Mouse (Mus musculus): ENCODE measurements around the gene Gja5.

Gene Gja5

GRCm38 (mm10) chr3:96937606-96938005 lies 33.1 kb downstream of the Gja5 start:
- peak; percentile 79 for DNase-seq

DNA sequence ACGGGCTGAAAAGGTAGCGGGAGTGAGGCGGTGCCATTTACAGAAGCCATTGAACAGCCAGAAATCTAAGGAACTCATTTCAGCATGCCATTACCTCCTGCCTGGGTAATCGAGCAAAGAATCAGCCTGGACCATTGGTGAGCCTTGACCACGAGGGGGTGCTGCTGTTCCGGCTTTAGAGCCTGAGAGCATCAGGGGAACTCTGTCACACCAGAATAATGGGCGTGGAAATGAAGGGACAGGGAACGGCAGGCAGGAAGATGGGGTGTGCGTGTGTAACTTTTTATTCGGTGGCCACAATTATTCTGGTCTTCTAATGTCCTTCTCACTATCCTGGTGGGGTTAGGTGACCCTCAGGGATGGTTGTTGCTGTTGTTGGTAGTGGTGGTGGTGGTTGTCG lies 34.2 kb downstream of the Gja5 start:
- DNase-seq, result peak; percentile 97

- DNase-seq, result peak; percentile 37
Measured at GRCm38 (mm10) chr3:96942706-96943105, 38.2 kb downstream of the Gja5 start.

DNA sequence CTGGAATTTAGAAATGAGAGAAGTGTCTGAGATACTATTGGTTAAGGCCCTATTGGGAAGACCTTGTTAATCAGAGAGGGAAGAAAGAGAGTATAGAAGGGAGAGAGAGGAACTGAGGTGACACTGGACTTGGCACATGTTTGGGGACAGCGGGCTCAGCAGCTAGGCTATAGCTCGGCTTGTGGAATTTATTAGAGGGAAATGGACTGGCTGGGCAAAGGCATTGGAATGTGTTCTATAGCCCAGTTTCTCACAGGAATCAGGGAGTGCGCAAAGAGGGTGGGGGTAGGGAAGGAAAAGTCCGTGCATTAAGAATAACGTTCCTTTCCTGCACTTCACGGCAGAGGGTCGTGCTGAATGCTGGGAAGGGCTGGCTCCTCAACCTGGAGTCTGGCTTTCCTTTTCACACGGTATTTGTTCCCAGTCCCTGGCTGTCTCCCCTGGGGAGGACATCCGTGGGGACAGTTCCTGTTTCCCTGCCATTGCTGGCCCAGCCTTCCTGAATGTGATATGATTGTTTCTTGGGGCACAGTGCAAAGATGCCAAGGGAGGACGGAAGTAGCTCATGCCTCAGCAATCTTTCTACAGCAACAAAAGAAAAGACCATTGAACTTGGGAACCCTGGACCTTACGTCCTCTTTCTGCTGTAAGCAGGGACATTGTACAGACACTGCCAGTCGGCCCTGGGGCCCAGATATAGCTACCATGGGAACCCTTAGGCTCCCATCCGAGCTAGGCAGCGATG lies 49.2 kb downstream of the Gja5 start:
- DNase-seq, result peak; percentile 96

GRCm38 (mm10) chr3:96960597-96960996 lies 56.1 kb downstream of the Gja5 start:
- peak; percentile 89 for DNase-seq

- peak; percentile 79 for DNase-seq
Measured at GRCm38 (mm10) chr3:96963088-96964034, 58.9 kb downstream of the Gja5 start.

- peak; percentile 84 for DNase-seq
Measured at GRCm38 (mm10) chr3:96970986-96971385, 66.5 kb downstream of the Gja5 start.

DNA sequence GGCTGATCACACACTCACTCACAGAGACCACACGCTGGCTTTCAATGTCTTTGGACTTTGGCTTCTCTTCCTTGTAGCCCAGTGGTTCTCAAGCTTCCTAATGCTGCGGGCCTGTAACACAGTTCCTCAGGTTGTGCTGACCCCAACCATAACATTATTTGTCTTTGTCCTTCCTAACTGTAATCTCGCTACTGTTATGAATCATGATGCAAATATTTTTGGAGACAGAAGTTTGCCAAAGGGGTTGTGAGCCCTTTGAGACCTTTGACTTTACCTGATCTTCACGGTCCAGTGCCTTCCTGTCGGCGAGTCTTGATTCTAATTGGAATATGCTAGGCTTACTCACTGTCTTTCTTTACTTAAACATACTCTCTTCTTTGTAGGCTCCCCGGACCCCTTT lies 70.0 kb downstream of the Gja5 start:
- no peak for DNase-seq

- no peak for DNase-seq
Measured at GRCm38 (mm10) chr3:96975628-96976027, 71.1 kb downstream of the Gja5 start.

DNA sequence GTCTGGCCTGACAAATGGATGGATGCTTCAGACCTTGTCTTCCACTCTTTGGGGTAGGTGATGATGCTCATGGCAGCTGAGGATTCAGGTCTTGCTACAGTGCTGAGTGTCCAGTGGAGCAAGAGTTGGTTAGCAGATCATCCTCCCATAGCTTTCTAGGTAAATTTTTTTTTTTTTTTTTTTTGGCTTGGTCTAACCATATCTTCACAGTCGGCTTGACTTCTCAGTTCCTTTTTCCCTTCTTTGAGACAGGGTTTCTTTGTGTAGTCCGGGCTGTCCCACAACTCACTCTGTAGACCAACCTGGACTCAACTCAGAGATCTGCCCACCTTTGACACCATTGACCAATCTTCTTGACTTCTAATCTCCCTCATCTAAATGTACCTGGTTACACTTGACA lies 73.0 kb downstream of the Gja5 start:
- no peak for DNase-seq

DNA sequence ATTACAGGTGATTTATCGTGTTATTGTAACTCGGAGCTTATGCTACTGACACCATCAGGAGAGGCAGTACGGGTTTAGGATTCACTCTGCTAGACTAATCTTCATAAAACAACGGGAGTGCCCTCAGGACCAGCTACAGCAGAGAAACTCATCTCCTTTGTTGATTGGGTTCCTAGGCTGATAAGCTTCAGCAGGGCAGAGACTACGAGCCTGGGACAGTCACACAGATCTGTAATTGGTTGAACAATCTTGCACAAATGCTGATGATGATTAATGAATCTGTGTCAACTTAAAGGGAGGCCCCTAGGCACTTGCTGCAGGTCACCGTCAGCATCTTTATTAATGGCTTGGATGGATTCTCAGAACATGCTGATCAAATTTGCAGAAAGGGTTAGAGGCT lies 74.0 kb downstream of the Gja5 start:
- no peak for DNase-seq

DNA sequence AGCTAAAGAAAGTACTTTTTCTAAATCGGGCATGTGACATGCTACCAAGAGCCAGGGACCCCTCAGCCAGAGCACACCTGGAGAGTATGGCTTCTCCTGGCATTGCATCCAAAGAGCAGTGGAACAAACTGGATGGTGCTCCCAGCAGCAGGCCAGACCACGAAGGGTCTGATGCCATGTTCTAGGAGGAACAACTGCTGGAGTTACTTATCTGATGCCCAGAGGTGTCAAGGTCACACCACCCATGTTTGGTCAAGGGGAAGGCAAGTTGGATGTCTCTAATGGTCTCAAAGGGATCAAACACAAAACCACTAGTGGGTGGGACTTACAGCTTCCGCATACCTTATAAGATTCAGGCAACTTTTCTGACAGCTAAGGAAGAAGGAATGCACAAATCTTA lies 74.5 kb downstream of the Gja5 start:
- DNase-seq, result no peak

GRCm38 (mm10) chr3:96981833-96982232 lies 77.3 kb downstream of the Gja5 start:
- DNase-seq, result no peak

DNA sequence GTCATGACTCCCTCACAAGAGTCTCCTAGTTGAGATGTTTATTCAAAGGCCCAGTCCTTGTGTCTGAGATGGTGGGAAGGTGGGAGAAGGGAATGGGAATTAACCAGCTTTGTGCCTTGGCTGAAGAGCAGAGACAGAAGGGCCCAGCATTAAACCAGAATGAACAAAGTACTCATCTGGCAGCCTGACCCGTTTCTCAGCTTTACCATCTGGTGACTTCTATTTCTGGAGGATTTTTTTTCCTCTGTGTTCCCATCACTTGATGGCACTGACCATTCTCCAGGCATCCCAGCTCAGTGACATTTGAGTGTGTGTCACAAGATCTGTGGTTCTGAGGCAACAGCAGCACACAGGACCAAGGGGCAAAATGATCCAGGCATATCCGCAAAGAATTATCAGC lies 78.2 kb downstream of the Gja5 start:
- no peak for DNase-seq

- no peak for DNase-seq
Measured at GRCm38 (mm10) chr3:96992526-96992925, 88.0 kb downstream of the Gja5 start.

GRCm38 (mm10) chr3:96997770-96998169 lies 93.3 kb downstream of the Gja5 start:
- no peak for DNase-seq

GRCm38 (mm10) chr3:97003111-97003510 lies 98.6 kb downstream of the Gja5 start:
- no peak for DNase-seq

DNA sequence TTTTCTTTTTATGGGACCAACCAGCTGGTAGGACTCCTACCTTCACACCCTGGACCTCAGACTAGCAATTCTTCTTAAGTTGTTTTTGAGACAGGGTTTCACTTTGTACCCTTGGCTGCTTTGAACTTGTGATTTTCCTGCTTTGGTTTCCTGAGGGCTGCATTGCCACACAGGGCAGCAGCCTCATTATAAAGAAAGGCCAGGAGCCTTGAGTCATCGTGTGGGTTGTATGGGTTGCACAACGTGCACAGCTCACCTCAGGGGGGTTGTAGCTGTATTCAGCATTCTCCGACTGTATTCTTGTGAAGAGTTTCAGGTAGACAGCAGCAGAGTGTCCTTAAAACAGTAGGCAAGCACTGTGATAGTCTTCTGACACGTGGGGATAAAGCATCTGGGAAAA lies 100.0 kb downstream of the Gja5 start:
- DNase-seq, result peak; percentile 72

DNA sequence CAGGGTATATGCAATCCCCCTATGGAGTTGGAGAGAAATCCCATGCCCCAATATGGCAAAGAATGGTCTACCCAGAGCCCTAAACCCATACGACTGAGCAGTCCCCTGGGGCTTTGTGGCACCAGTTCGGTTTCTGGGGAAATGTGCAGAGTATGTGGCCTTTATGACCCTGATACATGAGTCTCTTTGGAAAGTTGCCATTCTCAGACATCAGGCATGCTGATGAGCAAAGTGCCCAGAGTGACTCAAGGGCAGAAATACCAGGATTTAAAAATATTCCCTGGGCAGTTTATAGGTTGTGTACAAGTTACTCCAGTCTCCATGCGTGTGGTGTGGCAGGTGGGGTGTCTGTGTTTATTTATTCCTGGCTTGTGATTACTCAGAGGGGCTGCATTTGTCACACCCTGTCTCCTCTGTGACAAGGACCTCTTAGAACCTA lies 102.5 kb downstream of the Gja5 start:
- no peak for DNase-seq

DNA sequence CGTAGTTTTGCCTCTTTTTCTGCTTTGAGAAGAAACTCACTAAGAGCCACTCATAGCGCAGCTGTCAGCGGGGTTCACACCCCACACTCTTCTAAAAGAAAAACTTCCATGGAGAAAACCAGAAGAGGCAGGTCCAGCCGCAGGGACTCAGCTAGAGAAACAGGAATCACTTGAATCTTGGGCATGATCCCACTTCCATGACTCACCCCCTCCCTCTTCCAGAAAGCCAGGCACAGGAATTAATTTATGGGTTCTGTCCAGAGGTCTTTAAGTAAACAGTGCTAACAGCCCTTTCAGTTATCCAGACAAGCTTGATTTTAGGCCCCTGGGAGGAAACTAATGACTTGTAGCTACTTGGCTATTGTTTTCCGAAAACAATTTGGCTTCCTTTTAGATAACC lies 120.7 kb downstream of the Gja5 start:
- peak; percentile 93 for DNase-seq

DNA sequence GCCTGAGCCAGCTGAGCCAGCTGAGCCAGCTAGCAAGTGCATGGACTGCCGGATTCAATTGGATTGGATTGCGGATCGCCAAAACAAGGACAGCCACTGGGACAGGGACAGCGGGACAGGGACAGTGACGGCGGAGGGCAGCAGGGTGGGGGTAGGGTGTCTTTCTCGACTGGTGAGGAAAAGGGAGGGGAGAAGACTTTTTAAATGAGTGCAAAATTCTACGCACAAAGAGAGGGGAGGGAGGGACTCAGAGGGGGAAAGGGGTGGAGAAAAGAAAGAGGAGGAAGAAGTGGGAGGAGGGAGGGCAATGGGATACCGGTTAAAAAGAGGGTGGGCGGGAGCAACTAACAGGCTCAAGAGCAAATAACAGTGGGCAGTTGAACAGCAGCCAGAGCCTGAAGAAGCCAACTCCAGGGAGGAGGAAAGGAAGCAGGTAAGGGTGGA lies 127.6 kb downstream of the Gja5 start:
- no peak for DNase-seq

GRCm38 (mm10) chr3:97035558-97035957 lies 131.1 kb downstream of the Gja5 start:
- no peak for DNase-seq

DNA sequence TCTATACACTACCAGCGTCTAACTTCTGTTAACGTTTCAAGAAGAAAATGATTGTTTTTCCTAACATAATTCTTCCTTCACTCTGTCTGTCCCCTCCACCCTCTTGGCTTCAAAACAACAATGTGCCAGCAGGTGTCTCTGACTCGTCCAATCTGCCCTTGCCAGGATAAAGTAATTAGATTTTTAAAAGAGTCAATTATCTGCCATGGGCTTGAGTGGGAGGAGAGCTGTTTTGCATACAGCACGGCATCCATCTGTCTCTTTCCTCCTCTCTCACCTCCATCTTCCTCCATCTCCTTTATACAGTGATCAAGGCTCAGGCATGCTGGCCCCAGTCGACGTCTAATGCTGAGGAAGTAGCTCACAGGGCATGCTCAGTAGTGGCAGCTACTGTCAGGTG lies 132.6 kb downstream of the Gja5 start:
- no peak for DNase-seq

- no peak for DNase-seq
Measured at GRCm38 (mm10) chr3:97039721-97040120, 135.2 kb downstream of the Gja5 start.
